Mouse (Mus musculus) G1E (cell line): ENCODE results near the gene Cyp46a1.

Source experiments
- CTCF ChIP-seq: IDR thresholded peaks from 2 replicates; pipeline ENCODE4 v1.5.1; 2012; ENCODE audit warnings: low read depth, low read length, inconsistent platforms, mixed read lengths
- GATA1 ChIP-seq: IDR thresholded peaks from 2 replicates; pipeline ENCODE4 v1.6.1; 2012; ENCODE audit warnings: borderline replicate concordance, low read length, inconsistent platforms, mixed read lengths
- GATA2 ChIP-seq: IDR thresholded peaks from 2 replicates; pipeline ENCODE4 v1.6.1; 2012; ENCODE audit warnings: low read depth, low read length, inconsistent platforms, borderline replicate concordance
- POLR2AphosphoS5 ChIP-seq: IDR thresholded peaks from 2 replicates; pipeline ENCODE4 v1.6.1; 2012; ENCODE audit warnings: low read depth, low read length, inconsistent platforms; ENCODE audit not compliant: insufficient replicate concordance
- TAL1 ChIP-seq: conservative IDR thresholded peaks from 2 replicates; pipeline ENCODE4 v1.6.1; 2012; ENCODE audit warnings: low read depth, low read length, inconsistent platforms, mixed read lengths

DNA sequence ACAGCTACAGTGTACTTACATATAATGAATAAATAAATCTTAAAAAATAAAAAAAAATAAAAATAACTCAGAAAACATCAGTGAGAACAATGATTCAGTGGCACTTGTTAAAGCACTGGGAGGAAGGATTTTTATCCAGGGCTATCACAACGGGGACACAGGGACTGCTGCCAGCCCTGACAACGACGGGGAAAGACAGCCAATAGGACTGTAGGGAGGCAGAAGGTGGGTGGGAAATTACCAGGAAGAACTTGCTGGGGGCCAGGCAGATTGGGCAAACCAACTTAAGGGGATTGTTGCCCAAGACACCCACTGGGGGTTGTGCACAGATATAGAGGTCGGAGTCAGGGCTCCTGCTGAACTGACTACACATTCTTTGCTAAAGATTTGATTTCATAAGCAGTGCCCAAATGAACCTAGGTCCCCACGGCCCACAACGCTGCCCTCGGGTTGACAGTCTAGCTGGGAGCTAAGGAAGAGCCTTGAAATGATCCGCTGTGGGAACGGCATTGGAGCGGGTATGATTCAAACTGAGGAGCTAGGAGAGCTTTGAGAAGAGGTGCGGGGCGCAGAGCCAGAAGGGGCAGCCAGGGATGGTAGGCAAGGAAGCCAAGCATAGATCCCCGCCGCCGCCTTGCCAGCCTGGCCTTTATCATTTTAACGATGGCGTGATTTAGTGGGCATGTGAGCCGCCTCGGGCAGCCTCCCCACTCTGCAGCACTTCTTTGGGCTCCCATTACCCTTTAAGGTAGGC lies 45.9 kb upstream of the Cyp46a1 start:
- TF ChIP-seq CTCF (no peak), GATA1 (no peak), TAL1 (no peak), POLR2AphosphoS5 (no peak), GATA2 (no peak)
